Mouse (Mus musculus) heart, embryonic 16.5 days (tissue): ENCODE results near the gene Pdxdc1. TPM values are rescaled to one million over a fixed set of nuclear protein-coding genes. Genes with fewer than 3 reads are reported as not detected.

Experiments used
- ATAC-seq: fragments of 200-750 bp; cut with Nextera tagmentation; replicated peaks from 2 replicates; pipeline ENCODE4 v1.8.0; 2017; ENCODE audit warnings: moderate number of reproducible peaks; ENCODE audit not compliant: insufficient read depth, low FRiP score; ENCODE audit errors: extremely low read depth
- H3K27ac ChIP-seq: fragments of 300-500 bp; sonication (generic); 2 replicates; pipeline ENCODE4 v1.5.1; 2014; ENCODE audit warnings: mild to moderate bottlenecking, low read length, control low read depth, moderate library complexity
- H3K27me3 ChIP-seq: fragments of 300-500 bp; sonication (generic); 2 replicates; pipeline ENCODE4 v1.6.1; 2014; ENCODE audit warnings: low read length, mixed read lengths; ENCODE audit not compliant: control insufficient read depth, insufficient read depth
- H3K36me3 ChIP-seq: fragments of 300-500 bp; sonication (generic); 2 replicates; pipeline ENCODE4 v1.6.1; 2014; ENCODE audit not compliant: control insufficient read depth, insufficient read depth
- H3K4me1 ChIP-seq: fragments of 300-500 bp; sonication (generic); 2 replicates; pipeline ENCODE4 v1.6.1; 2014; ENCODE audit warnings: low read length, mixed read lengths; ENCODE audit not compliant: control insufficient read depth, insufficient read depth
- H3K4me2 ChIP-seq: fragments of 300-500 bp; sonication (generic); 2 replicates; pipeline ENCODE4 v1.6.1; 2014; ENCODE audit warnings: low read depth, mild to moderate bottlenecking, control low read depth, low read length
- H3K4me3 ChIP-seq: fragments of 300-500 bp; sonication (generic); 2 replicates; pipeline ENCODE4 v1.5.1; 2014; ENCODE audit warnings: mild to moderate bottlenecking, control low read depth, low read length
- H3K9ac ChIP-seq: fragments of 300-500 bp; sonication (generic); 2 replicates; pipeline ENCODE4 v1.6.1; 2014; ENCODE audit warnings: low read length, control low read depth
- H3K9me3 ChIP-seq: fragments of 300-500 bp; sonication (generic); replicated peaks from 2 replicates; pipeline ENCODE4 v1.6.1; 2016; ENCODE audit warnings: low read length; ENCODE audit not compliant: control insufficient read depth
- WGBS: fragments of 180-500 bp; shearing (Covaris S2); extraction: QIAGEN DNeasy Blood & Tissue Kit; methylation state at CpG from one replicate; pipeline ENCODE4 v1.1.7; 2014; 5-methylcytosine and 5-hydroxymethylcytosine counted together
- polyA plus RNA-seq: library from polyadenylated mRNA; unstranded; fragments of >200 nt; fragmentation: Nextera tagmentation; extraction: Ambion mirVana; gene quantifications from 2 replicates; pipeline ENCODE4 v1.2.1, GENCODE M21; 2015

The Pdxdc1 gene
- polyA plus RNA-seq, 1 experiment from 2014 or later, result 58.1 TPM

DNA sequence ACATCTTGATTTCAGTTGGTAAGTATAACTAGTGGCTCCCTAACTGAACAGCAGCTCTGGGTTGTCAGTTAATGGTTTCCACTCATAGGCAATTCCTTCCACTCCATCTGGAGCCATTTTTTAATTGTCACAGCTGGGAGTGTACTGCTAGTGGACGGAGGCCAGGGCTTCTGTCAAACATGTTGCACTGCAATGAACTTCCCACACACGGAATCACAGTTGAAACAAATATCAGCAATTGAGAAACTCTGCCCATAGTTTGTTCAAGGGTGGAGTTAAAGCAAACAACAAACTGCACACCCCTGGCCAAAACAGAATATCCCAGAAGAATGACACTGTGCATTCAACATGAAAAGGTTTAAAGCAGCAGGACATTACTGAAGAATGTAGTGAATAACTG is 4.0 kb downstream of the Pdxdc1 start:
- Histone ChIP-seq H3K4me1 (peaks cover 11% of the 10 kb centered on the region), H3K9me3 (no peaks in the 10 kb centered on the region), H3K4me3 (no peak overlapping the region), H3K4me2 (no peak overlapping the region), H3K27me3 (no peaks in the 10 kb centered on the region), H3K36me3 (no peaks in the 10 kb centered on the region), H3K27ac (no peak overlapping the region), H3K9ac (no peak overlapping the region)
- ATAC-seq, result no peak
- WGBS, result 64% methylated on average over 2 of the region's 2 CpGs

DNA sequence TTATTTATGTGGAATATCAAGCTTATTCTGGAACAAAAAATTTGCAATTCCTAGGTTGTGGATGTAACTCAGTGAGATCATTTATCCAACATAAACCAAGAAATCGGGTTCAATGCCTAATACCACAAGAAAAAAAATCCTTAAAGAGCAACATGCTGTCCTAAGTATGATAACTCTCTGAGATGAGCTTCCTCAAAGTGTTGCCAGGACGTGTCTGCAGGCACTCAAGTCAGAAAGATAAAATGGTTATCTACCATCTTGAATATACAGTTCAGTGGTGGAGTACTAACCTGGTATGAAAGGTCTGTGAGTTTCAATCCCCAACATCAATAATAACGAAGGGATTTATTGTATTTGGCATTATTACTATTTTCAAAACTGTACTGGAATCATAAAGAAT is 6.6 kb downstream of the Pdxdc1 start:
- no peak for ATAC-seq
- H3K27me3 ChIP-seq, result no peaks in the 10 kb centered on the region
- H3K4me2 ChIP-seq, result no peak overlapping the region
- no peak overlapping the region for H3K27ac ChIP-seq
- no peaks in the 10 kb centered on the region for H3K36me3 ChIP-seq
- H3K4me3 ChIP-seq, result no peak overlapping the region
- WGBS, result 73% methylated on average over 3 of the region's 3 CpGs
- no peak overlapping the region for H3K9ac ChIP-seq
- no peaks in the 10 kb centered on the region for H3K9me3 ChIP-seq
- no peaks in the 10 kb centered on the region for H3K4me1 ChIP-seq

GRCm38 (mm10) chr16:13895740-13896139 is 7.2 kb downstream of the Pdxdc1 start:
- no peaks in the 10 kb centered on the region for H3K9me3 ChIP-seq
- H3K4me1 ChIP-seq, result no peaks in the 10 kb centered on the region
- H3K9ac ChIP-seq, result no peak overlapping the region
- no peaks in the 10 kb centered on the region for H3K36me3 ChIP-seq
- H3K27me3 ChIP-seq, result no peaks in the 10 kb centered on the region
- H3K4me2 ChIP-seq, result no peak overlapping the region
- H3K27ac ChIP-seq, result no peak overlapping the region
- 87% methylated on average over 3 of the region's 3 CpGs for WGBS
- H3K4me3 ChIP-seq, result no peak overlapping the region
- ATAC-seq, result no peak

- peaks cover 2% of the 10 kb centered on the region; the same call in 1 of the 2 replicates for H3K4me1 ChIP-seq
- H3K9me3 ChIP-seq, result no peaks in the 10 kb centered on the region
- H3K4me3 ChIP-seq, result no peak overlapping the region
- H3K4me2 ChIP-seq, result no peak overlapping the region
- no peak overlapping the region for H3K9ac ChIP-seq
- no peaks in the 10 kb centered on the region for H3K36me3 ChIP-seq
- H3K27ac ChIP-seq, result no peak overlapping the region
- H3K27me3 ChIP-seq, result no peaks in the 10 kb centered on the region
- ATAC-seq, result no peak
- WGBS, result 82% methylated on average over 2 of the region's 2 CpGs
These were observed 8.8 kb downstream of the Pdxdc1 start for GRCm38 (mm10) chr16:13894097-13894496.

DNA sequence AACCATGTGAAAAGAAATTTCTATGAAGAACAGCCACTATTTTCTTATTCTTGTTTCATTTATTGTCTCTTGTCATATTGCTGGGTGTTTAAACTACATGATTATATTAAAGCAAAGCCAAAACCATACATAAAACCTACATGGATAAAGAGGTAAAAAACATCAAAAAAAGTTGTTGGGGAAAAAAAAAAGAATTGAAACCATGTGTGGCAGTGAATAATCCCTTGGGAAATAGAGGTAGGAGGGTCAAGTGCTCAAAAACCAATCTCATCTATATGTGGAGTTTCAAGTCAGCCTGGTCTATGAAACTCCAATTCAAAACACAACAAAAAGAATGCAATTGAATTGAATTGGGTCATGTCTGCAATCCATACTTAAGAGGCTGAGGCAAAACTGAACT is 10.1 kb downstream of the Pdxdc1 start:
- H3K9ac ChIP-seq, result no peak overlapping the region
- ATAC-seq, result no peak
- peaks cover 2% of the 10 kb centered on the region; the same call in 1 of the 2 replicates for H3K4me1 ChIP-seq
- no peaks in the 10 kb centered on the region for H3K36me3 ChIP-seq
- no peak overlapping the region for H3K4me2 ChIP-seq
- no peak overlapping the region for H3K27ac ChIP-seq
- H3K4me3 ChIP-seq, result no peak overlapping the region
- H3K9me3 ChIP-seq, result no peaks in the 10 kb centered on the region
- H3K27me3 ChIP-seq, result no peaks in the 10 kb centered on the region

- peaks cover 2% of the 10 kb centered on the region; the same call in 1 of the 2 replicates for H3K4me1 ChIP-seq
- no peak for ATAC-seq
- no peaks in the 10 kb centered on the region for H3K27me3 ChIP-seq
- 89% methylated on average over 2 of the region's 2 CpGs for WGBS
- H3K4me3 ChIP-seq, result no peak overlapping the region
- no peaks in the 10 kb centered on the region for H3K36me3 ChIP-seq
- no peaks in the 10 kb centered on the region for H3K9me3 ChIP-seq
- H3K4me2 ChIP-seq, result no peak overlapping the region
- H3K27ac ChIP-seq, result no peak overlapping the region
- no peak overlapping the region for H3K9ac ChIP-seq
These were observed 12.5 kb downstream of the Pdxdc1 start for GRCm38 (mm10) chr16:13890449-13890848.

DNA sequence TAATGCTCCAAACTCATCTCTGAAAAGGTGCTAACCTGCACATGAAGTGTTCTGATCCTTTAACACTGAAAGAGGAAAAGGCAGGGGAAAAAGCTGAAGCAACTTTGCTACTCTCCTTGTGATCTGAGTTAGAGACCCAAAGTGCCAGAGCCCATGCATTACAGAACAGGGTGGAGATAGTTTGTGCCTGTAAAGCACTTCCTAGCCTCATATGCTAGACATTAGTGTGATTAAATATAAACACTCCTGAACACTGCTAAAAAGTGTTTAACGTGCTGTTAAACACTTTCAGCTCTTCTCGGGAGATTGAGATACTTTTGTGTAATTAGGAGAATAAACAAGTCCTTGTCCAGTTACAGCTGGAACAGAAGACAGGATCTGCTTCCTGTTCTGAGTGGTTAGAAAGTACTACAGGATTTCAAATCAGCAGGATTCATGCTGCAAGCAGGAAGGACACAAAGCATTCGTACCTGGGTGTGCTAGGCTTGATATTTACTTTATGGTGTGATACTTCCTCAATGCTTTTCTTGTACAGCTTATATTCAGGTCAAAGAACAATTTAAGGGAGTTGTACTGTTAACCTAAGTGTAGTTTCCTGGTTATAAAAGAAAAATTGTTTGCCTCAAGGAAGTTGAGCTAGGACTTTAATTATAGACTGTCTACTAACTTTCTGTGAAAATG is 19.7 kb downstream of the Pdxdc1 start:
- Histone ChIP-seq H3K9ac (no peak overlapping the region), H3K36me3 (peaks cover 6% of the 10 kb centered on the region), H3K9me3 (no peaks in the 10 kb centered on the region), H3K4me2 (no peak overlapping the region), H3K4me1 (no peaks in the 10 kb centered on the region), H3K4me3 (no peak overlapping the region), H3K27me3 (no peaks in the 10 kb centered on the region), H3K27ac (0 out of 2 replicates have a peak overlapping the region, but pooled peaks have one; percentile 6)
- 46% methylated on average over 3 of the region's 3 CpGs for WGBS
- no peak for ATAC-seq

DNA sequence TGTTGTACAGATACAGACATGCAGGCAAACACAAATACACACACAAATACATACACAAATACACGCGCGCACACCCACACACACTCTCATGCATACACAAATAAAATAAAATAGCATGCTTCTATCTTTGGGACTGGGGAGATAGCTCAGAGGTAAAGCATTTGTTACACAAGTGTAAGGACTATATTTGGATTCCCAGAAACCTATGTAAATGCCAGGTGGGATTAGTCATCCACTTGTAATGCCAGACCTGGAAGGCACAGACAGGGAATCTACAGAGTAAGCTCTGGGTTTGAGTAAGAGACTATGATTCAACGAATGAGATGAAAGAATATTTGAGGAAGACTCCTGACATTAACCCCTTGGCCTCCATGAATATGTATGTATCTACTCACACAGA is 27.4 kb downstream of the Pdxdc1 start:
- Histone ChIP-seq H3K4me2 (no peak overlapping the region), H3K36me3 (peaks cover 9% of the 10 kb centered on the region), H3K4me3 (no peak overlapping the region), H3K27me3 (no peaks in the 10 kb centered on the region), H3K9ac (no peak overlapping the region), H3K9me3 (no peaks in the 10 kb centered on the region), H3K4me1 (peaks cover 9% of the 10 kb centered on the region), H3K27ac (peak overlapping the region; percentile 69)
- ATAC-seq, result no peak; the same call in 1 of the 2 replicates
- 49% methylated on average over 4 of the region's 4 CpGs for WGBS

DNA sequence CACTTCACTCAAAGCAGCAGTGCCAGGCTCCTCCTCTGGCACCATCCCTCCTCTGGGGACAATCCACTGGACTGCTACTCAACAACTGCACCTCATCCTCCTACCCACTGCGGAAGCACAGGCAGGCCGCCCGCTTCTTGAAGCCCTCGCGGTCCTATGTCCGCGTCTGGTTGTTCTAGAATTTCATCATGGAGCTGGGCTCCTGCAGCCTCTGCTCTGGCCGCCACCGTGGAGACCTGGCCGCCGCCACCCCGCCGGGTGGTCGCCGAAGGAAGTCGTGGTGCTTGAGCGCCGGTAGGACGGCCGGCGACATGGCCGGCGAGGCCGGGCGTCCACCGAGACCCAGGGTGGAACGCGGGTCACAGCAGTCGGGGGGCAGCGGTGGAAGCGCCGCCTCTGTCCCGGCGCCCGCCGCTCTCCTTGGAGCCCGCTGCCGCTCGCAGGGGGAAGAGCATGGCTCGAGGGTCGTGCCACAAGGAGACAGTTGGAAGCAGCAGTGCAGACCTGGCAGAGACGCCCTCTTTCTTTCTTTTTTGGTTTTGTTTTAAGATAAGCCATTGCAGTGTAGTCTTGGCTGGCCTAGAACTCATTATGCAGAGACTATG is 34.9 kb downstream of the Pdxdc1 start:
- peak overlapping the region; percentile 42 for H3K4me3 ChIP-seq
- H3K27me3 ChIP-seq, result no peaks in the 10 kb centered on the region
- WGBS, result 21% methylated on average over 42 of the region's 42 CpGs
- no peak for ATAC-seq
- no peaks in the 10 kb centered on the region for H3K4me1 ChIP-seq
- H3K4me2 ChIP-seq, result peak overlapping the region; percentile 59
- peak overlapping the region; percentile 69 for H3K9ac ChIP-seq
- peaks cover 9% of the 10 kb centered on the region for H3K36me3 ChIP-seq
- peak overlapping the region; percentile 23; the same call in 1 of the 2 replicates for H3K27ac ChIP-seq
- H3K9me3 ChIP-seq, result no peaks in the 10 kb centered on the region
